Mouse (Mus musculus) forebrain, embryonic 11.5 days (tissue): ENCODE measurements around the gene Comt. TPM values are rescaled to one million over a fixed set of nuclear protein-coding genes. Genes with fewer than 3 reads are reported as not detected.

Source experiments
- ATAC-seq: fragments of 200-750 bp; cut with Nextera tagmentation; replicated peaks from 2 replicates; pipeline ENCODE4 v1.8.0; 2017; ENCODE audit warnings: moderate TSS enrichment; ENCODE audit not compliant: low FRiP score
- DNase-seq: peaks from one replicate; pipeline ENCODE4 v3.0.0-alpha.2; 2017; ENCODE audit warnings: low spot score
- H3K27ac ChIP-seq: fragments of 300-500 bp; sonication (generic); 2 replicates; pipeline ENCODE4 v1.5.1; 2014; ENCODE audit warnings: low read depth, low read length
- H3K27me3 ChIP-seq: fragments of 300-500 bp; sonication (generic); 2 replicates; pipeline ENCODE4 v1.6.1; 2014; ENCODE audit warnings: mild to moderate bottlenecking, low read length, mixed read lengths; ENCODE audit not compliant: control insufficient read depth, insufficient read depth
- H3K36me3 ChIP-seq: fragments of 300-500 bp; sonication (generic); 2 replicates; pipeline ENCODE4 v1.6.1; 2014; ENCODE audit warnings: mild to moderate bottlenecking, low read length, moderate library complexity, mixed read lengths; ENCODE audit not compliant: control insufficient read depth, insufficient read depth
- H3K4me1 ChIP-seq: fragments of 300-500 bp; sonication (generic); replicated peaks from 2 replicates; pipeline ENCODE4 v1.6.1; 2014; ENCODE audit warnings: low read length, mixed read lengths; ENCODE audit not compliant: control insufficient read depth, insufficient read depth
- H3K4me2 ChIP-seq: fragments of 300-500 bp; sonication (generic); 2 replicates; pipeline ENCODE4 v1.6.1; 2014; ENCODE audit warnings: low read depth, mild to moderate bottlenecking, low read length, moderate library complexity, mixed read lengths; ENCODE audit not compliant: severe bottlenecking
- H3K4me3 ChIP-seq: fragments of 300-500 bp; sonication (generic); 2 replicates; pipeline ENCODE4 v1.5.1; 2014; ENCODE audit warnings: low read depth, low read length
- H3K9ac ChIP-seq: fragments of 300-500 bp; sonication (generic); 2 replicates; pipeline ENCODE4 v1.6.1; 2014; ENCODE audit warnings: low read length
- H3K9me3 ChIP-seq: fragments of 300-500 bp; sonication (generic); 2 replicates; pipeline ENCODE4 v1.6.1; 2016; ENCODE audit warnings: low read length, mixed read lengths; ENCODE audit not compliant: control insufficient read depth
- WGBS: fragments of 180-500 bp; shearing (Covaris S2); extraction: QIAGEN DNeasy Blood & Tissue Kit; methylation state at CpG from one replicate; pipeline ENCODE4 v1.1.7; 2014; 5-methylcytosine and 5-hydroxymethylcytosine counted together
- polyA plus RNA-seq: library from polyadenylated mRNA; unstranded; fragments of >200 nt; fragmentation: Nextera tagmentation; extraction: Ambion mirVana; gene quantifications from 2 replicates; pipeline ENCODE4 v1.2.1, GENCODE M21; 2014

Comt gene
- 53.6 and 55.2 TPM in 2 replicates for polyA plus RNA-seq

DNA sequence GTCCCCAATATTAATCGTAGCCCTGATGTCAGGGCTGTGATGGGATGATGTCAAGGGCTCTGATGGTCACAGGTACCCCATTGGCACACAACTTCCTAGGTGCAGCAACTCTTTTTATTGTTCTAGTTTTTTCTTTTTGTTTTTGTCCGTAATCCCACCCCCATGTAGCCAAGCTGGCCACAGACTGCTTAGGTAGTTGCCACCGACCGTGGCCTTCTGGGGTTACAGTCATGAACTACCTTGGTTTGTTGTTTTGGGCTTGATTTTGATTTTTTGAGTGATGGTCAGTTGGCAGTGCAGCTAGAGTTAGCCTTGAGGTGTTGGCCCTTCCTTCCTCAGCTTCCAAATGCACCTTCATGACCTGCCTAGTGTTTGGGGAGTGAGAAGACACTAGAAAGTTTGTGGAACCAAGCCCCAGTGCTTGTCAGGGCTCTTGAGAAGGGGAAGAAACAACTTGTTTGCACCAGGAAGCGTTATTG is at the start of gene Comt:
Gene Comt, minus strand, starts transcription at position 51 of the 479 bp plus-strand sequence.
- H3K4me1 ChIP-seq = 0 out of 2 replicates have a peak, but pooled peaks cover 6% of the 10 kb centered on the region

DNA sequence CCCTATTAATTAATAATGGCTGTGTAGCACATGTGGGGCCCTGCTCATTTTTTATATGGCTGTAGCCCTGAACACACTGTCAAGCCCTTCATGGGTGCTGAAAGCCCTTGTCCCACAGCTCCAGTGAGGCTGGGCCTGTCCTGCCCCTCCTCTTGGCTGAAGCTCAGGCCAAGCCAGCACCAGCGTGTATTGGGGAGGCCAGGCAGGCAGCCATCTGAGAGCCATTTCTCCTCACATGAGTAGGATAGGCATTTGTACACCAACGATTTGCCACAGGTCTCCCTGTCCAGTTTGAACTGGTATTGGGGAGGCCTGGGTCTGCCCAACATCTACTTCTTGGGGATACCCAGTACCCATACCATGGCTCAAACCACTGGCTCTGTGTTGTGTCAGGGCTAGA is 47.4 kb upstream of the Comt start:
- 94% methylated on average over 2 of the region's 2 CpGs for WGBS
- Histone ChIP-seq H3K4me2 (no peak overlapping the region), H3K36me3 (no peaks in the 10 kb centered on the region; the same call in 1 of the 2 replicates), H3K9ac (no peak overlapping the region), H3K4me3 (no peak overlapping the region), H3K27me3 (no peaks in the 10 kb centered on the region), H3K27ac (no peak overlapping the region), H3K4me1 (no peaks in the 10 kb centered on the region; the same call in 1 of the 2 replicates), H3K9me3 (no peaks in the 10 kb centered on the region)
- ATAC-seq (no peak), DNase-seq (no peak)

More for the DNA sequence above, at the start of gene Comt:
- Histone ChIP-seq H3K4me2 (peak within 1 kb of the TSS; percentile 86), H3K27ac (peak within 1 kb of the TSS; percentile 18; the same call in 1 of the 2 replicates), H3K27me3 (no peaks in the 10 kb centered on the region), H3K9me3 (no peaks in the 10 kb centered on the region), H3K4me3 (peak within 1 kb of the TSS; percentile 87), H3K36me3 (no peaks in the 10 kb centered on the region; the same call in 1 of the 2 replicates), H3K9ac (peak within 1 kb of the TSS; percentile 89)
- WGBS = 59% methylated on average over 5 of the region's 5 CpGs
- no peak for DNase-seq
- ATAC-seq = no peak

DNA sequence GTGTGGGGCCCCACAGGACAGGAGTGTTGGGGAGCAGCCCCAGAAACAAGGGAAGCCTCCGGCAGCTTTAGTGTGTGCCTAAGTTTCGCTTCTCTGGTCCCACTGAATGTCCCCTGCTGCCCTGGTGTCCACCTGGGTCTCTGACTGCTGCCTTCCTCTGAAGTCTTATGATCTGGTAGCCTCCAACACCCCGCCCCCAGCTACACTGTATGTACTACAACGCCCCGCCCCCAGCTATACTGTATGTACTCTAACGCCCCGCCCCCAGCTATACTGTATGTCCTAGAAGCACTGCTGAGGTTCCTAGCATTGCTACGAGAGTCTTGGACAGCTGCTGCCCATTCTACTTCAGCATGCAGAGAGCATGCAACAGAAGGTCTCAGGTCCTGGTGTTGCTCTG is 46.3 kb upstream of the Comt start:
- 98% methylated on average over 8 of the region's 8 CpGs for WGBS
- no peaks in the 10 kb centered on the region; the same call in 1 of the 2 replicates for H3K36me3 ChIP-seq

DNA sequence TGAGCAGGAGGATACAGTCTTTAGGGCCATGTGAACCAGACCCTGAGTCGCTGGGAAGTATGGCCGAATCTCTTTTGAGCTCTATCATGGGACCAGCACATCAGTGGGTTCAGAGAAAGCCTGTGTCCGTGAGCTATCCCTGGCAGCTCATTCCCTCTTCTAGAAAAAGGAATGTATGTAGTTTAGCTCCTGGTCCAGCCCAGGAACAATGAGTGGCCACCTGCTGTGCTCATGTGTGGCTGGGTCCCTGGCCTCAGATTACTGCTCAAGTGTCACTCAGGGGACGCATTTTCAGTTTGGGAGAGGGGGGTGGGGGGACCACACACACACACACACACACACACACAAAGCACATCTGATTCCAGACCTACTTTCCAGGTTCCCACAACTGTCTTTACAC is 45.8 kb upstream of the Comt start:
- no peak overlapping the region for H3K27ac ChIP-seq

More for the DNA sequence above, 46.3 kb upstream of the Comt start:
- H3K4me2 ChIP-seq = no peak overlapping the region
- H3K27me3 ChIP-seq = no peaks in the 10 kb centered on the region
- no peaks in the 10 kb centered on the region; the same call in 1 of the 2 replicates for H3K4me1 ChIP-seq
- ATAC-seq (no peak), DNase-seq (no peak)
- H3K9ac ChIP-seq = no peak overlapping the region
- H3K4me3 ChIP-seq = no peak overlapping the region
- no peak overlapping the region for H3K27ac ChIP-seq
- no peaks in the 10 kb centered on the region for H3K9me3 ChIP-seq

DNA sequence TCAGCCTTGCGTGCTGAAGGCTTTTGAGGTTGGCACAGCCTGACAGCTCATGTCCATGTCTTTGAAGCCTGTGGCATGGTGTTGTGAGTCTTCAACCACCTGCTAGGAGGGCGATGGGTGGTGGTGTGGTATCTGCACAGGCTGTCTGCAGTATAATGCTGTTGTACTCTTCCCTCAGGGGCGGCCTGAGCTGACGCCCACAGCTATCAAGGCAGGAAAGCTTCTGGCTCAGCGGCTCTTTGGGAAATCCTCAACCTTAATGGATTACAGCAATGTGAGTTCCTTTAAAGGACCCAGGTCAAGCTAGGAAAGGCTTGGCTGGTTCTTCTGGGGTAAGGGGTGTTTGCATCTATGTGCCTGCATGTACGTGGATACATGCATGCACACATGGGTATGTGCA is 45.3 kb upstream of the Comt start:
- Histone ChIP-seq H3K9me3 (no peaks in the 10 kb centered on the region), H3K4me1 (no peaks in the 10 kb centered on the region; the same call in 1 of the 2 replicates), H3K27me3 (no peaks in the 10 kb centered on the region), H3K4me3 (no peak overlapping the region), H3K4me2 (no peak overlapping the region), H3K27ac (no peak overlapping the region), H3K9ac (no peak overlapping the region), H3K36me3 (no peaks in the 10 kb centered on the region; the same call in 1 of the 2 replicates)
- 86% methylated on average over 6 of the region's 6 CpGs for WGBS
- no peak for ATAC-seq
- DNase-seq = no peak

More for the DNA sequence above, 45.8 kb upstream of the Comt start:
- 67% methylated on average over 4 of the region's 4 CpGs for WGBS
- H3K27me3 ChIP-seq = no peaks in the 10 kb centered on the region
- no peaks in the 10 kb centered on the region; the same call in 1 of the 2 replicates for H3K36me3 ChIP-seq
- no peaks in the 10 kb centered on the region; the same call in 1 of the 2 replicates for H3K4me1 ChIP-seq
- H3K4me2 ChIP-seq = no peak overlapping the region
- no peak for ATAC-seq
- no peak for DNase-seq
- no peak overlapping the region for H3K4me3 ChIP-seq
- H3K9ac ChIP-seq = no peak overlapping the region
- no peaks in the 10 kb centered on the region for H3K9me3 ChIP-seq

DNA sequence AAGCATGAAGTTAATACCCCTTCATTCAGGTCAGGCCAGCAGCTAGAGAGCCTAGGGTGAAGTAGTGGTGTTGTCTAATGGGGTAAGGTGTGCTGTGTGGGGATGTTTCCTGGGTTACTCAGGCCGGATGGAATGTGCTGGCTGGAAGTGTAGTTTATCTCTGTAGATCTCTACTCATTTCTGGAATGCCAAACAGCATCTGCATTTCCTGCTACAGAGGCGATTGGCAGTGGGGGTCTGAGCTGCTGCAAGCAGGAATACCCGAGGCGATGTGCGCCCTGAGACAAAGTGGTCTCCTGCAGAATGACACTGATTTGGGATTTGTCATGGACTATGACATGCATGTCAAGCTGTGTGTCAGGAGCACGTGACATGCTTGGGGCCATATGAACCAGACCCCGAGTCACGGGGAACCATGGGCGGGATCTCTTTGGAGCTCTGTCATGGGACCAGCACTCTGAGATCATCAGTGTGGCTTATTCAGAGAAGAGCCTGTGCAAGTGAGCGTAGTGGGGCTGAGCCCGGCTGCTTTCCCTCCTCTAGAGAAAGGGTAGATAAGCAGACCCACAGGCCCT is 44.8 kb upstream of the Comt start:
- H3K36me3 ChIP-seq = no peaks in the 10 kb centered on the region; the same call in 1 of the 2 replicates
- no peak overlapping the region for H3K4me2 ChIP-seq
- WGBS = 89% methylated on average over 11 of the region's 11 CpGs
- ATAC-seq (no peak), DNase-seq (no peak)
- H3K27ac ChIP-seq = no peak overlapping the region
- H3K4me3 ChIP-seq = no peak overlapping the region
- no peaks in the 10 kb centered on the region for H3K27me3 ChIP-seq
- H3K4me1 ChIP-seq = no peaks in the 10 kb centered on the region; the same call in 1 of the 2 replicates
- H3K9ac ChIP-seq = no peak overlapping the region
- H3K9me3 ChIP-seq = no peaks in the 10 kb centered on the region

DNA sequence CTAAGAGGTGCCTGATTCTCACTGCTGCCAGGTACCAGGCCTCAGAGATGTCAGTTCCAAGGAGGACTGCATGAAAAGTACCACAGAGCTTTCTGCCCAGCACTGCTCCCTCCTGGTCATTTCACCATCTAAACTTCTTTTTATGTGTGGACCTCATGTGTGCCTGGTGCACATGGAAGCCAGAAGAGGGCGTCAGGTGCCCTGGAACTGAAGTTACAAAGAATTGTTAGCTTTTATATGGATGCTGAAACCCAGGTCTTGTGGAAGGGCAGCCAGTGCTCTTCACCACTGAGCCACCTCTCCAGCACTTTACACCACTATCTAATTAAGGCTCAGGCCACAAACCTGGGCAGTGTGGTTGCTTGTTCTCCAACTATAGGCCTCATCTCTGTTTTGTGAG is 44.2 kb upstream of the Comt start:
- no peaks in the 10 kb centered on the region; the same call in 1 of the 2 replicates for H3K36me3 ChIP-seq
- no peaks in the 10 kb centered on the region for H3K27me3 ChIP-seq
- no peak for ATAC-seq
- no peak overlapping the region for H3K4me3 ChIP-seq
- H3K4me1 ChIP-seq = no peaks in the 10 kb centered on the region; the same call in 1 of the 2 replicates
- H3K27ac ChIP-seq = no peak overlapping the region
- 31% methylated on average over 1 of the region's 1 CpGs for WGBS
- no peaks in the 10 kb centered on the region for H3K9me3 ChIP-seq
- no peak for DNase-seq
- H3K4me2 ChIP-seq = no peak overlapping the region
- no peak overlapping the region for H3K9ac ChIP-seq

DNA sequence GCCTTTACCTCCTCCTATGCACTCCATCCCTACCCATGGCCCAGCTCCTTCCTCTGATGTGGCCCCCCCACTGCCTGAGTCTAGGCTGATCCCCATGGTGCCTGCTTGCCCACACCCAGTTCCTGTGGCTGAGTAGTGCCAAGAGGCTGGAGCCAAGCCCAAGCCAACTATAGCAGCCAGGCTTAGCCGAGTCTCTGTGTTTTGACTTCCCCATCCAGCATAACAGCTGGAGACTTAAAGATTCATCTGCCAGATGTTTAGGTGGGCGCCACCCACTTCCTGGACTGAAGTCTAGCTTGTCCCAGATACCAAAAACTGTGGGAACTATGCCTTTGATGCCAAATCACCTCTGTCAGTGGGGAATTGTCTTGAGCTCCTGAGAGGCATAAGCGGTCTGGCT is 37.6 kb upstream of the Comt start:
- 81% methylated on average over 3 of the region's 3 CpGs for WGBS
- H3K27me3 ChIP-seq = no peaks in the 10 kb centered on the region
- H3K4me3 ChIP-seq = no peak overlapping the region
- no peaks in the 10 kb centered on the region for H3K9me3 ChIP-seq
- peaks cover 7% of the 10 kb centered on the region for H3K4me1 ChIP-seq
- ATAC-seq (no peak), DNase-seq (no peak)
- H3K9ac ChIP-seq = no peak overlapping the region
- no peaks in the 10 kb centered on the region for H3K36me3 ChIP-seq
- no peak overlapping the region for H3K27ac ChIP-seq
- no peak overlapping the region for H3K4me2 ChIP-seq

DNA sequence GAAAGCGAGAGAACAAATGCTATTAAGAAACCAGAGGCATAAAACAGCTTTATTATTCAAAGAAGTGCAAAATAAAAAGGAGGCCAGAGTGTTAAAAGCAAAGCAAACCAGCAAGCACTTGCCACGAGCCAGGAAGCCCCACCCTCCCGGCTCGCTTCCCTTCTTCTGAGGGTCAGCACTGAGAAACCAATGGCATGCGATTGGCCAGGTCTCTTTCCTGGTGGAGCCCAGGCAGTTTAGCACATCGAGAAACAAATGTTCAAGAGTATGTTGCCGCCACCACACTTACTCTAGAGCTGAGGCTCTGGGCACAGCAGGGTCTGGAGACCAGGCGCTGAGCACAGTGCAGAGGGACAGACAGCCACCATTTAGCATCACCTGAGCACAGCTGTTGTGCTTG is 35.9 kb upstream of the Comt start:
- ATAC-seq (no peak), DNase-seq (no peak)
- Histone ChIP-seq H3K4me2 (no peak overlapping the region), H3K27ac (no peak overlapping the region), H3K9me3 (no peaks in the 10 kb centered on the region), H3K4me3 (no peak overlapping the region), H3K4me1 (peaks cover 11% of the 10 kb centered on the region), H3K27me3 (no peaks in the 10 kb centered on the region), H3K9ac (no peak overlapping the region), H3K36me3 (no peaks in the 10 kb centered on the region)
- 53% methylated on average over 8 of the region's 8 CpGs for WGBS
